Mouse (Mus musculus) adrenal gland, postnatal 36 days (tissue): ENCODE results near the gene Atrnl1. TPM values are rescaled to one million over a fixed set of nuclear protein-coding genes. Genes with fewer than 3 reads are reported as not detected.

Experiments used
- DNase-seq, 2 experiments: peaks; one replicate each; pipeline ENCODE4 v3.0.0; 2021; ENCODE audit warnings: mixed read lengths in 1 of 2
- total RNA-seq, 2 experiments: library from RNA; stranded (reverse); gene quantifications; 2 replicates each; pipeline ENCODE4 v1.2.3; 2021

Gene Atrnl1
- total RNA-seq, 2 experiments from 2014 or later: 26.0 to 29.6 TPM

- DNase-seq: no peak
These were observed 314.0 kb downstream of the Atrnl1 start for GRCm38 (mm10) chr19:57924856-57925255.

- DNase-seq: no peak
These were observed 314.8 kb downstream of the Atrnl1 start for GRCm38 (mm10) chr19:57925681-57926080.

DNA sequence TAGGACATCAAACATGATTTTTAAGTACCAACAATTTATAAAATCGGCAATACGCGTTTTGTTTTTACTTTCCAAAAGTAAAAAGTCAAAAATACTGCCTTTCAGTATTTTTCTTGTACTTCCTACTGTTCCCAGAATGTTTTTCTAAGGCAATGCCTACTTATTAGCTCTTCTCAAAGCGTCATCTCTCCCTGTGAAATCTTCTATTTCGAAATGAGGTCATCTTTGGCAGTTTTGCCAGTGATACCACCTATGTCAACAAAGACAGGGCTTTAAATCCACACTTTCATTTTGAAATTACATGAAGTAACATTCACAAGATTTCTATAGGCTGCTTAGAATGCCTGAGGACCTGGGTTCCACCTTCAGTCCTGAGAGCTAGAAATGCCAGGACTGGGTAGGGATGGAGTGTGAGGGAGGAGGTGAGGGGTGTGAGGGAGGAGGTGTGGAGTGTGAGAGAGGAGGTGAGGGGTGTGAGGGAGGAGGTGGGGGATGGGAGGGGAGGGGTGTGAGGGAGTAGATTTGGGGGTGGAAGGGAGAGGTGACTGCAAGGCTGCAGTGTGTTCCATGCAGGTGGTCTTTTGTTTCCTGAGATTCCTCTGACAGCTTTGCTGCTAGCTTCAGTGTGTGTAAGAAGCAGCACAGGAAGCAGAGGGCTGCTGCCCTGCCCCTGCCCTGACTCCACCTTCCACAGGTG, 315.5 kb downstream of the Atrnl1 start:
- no peak for DNase-seq

- no peak for DNase-seq
These were observed 316.2 kb downstream of the Atrnl1 start for GRCm38 (mm10) chr19:57926941-57927471.

GRCm38 (mm10) chr19:57927566-57928523, 317.0 kb downstream of the Atrnl1 start:
- no peak for DNase-seq

- DNase-seq: no peak
These were observed 320.8 kb downstream of the Atrnl1 start for GRCm38 (mm10) chr19:57931626-57932025.

GRCm38 (mm10) chr19:57936865-57937264, 326.0 kb downstream of the Atrnl1 start:
- no peak for DNase-seq

DNA sequence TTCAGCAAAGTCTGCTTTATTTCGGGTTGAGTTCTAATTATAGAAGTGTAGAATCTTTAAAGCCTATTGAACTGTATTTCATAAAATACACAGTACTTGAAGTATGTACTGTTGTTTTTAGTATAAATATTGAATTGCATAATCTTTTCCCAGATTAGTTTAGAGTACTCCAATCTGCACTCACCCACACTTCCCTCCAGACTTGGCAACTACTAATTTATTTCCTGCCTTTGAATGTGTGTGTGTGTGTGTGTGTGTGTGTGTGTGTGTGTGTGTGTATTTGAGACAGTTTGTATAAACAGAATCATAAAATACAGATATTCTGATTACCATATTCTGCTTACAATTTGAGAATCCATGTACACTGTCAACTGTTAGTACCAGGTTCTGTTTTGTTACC, 328.3 kb downstream of the Atrnl1 start:
- no peak for DNase-seq

DNA sequence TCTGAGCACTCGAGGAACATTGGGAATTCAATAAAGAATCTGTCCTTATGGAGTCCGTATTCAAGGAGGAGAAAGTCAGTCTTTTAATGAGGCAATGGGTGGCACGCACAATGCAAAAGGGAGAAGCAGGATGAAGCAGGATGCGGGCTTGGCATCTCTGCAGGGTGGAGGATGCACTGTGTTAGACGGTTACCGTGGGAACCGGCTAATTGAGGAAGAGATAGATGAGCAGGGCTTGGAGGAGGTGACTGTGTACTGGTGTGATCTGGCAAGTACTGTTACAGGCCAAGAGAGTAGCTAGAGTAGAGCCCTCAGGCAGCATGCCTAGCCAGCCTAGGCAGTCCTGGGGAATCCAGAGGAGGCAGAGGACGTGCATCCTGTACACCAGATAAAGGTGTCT, 330.7 kb downstream of the Atrnl1 start:
- no peak for DNase-seq

DNA sequence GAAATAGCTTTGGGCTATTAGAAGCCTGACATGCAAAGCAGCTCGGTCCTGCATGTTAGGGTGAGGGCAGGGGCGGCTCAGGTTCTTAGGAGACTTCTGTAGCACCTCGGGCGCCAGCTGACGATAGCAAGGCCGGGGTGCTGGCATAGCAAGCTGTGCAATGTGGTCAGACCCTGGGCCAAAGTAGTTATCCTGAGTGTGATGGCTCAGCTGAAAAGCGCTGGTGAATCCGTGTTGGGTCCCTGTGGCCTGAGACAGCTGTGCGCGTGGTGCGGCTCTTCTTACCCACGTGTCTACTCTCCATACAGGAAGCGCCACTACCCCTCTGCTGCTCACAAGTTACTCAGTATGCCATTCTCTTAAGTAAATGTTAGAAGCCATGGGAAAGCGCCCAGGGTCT, 331.4 kb downstream of the Atrnl1 start:
- no peak for DNase-seq

- no peak for DNase-seq
These were observed 332.5 kb downstream of the Atrnl1 start for GRCm38 (mm10) chr19:57943308-57943707.

GRCm38 (mm10) chr19:57944680-57945079, 333.8 kb downstream of the Atrnl1 start:
- DNase-seq: no peak

- no peak for DNase-seq
These were observed 334.9 kb downstream of the Atrnl1 start for GRCm38 (mm10) chr19:57945626-57946250.

GRCm38 (mm10) chr19:57948489-57948888, 337.7 kb downstream of the Atrnl1 start:
- DNase-seq: no peak

GRCm38 (mm10) chr19:57949260-57949917, 338.6 kb downstream of the Atrnl1 start:
- DNase-seq: no peak

GRCm38 (mm10) chr19:57954131-57954530, 343.3 kb downstream of the Atrnl1 start:
- no peak for DNase-seq

DNA sequence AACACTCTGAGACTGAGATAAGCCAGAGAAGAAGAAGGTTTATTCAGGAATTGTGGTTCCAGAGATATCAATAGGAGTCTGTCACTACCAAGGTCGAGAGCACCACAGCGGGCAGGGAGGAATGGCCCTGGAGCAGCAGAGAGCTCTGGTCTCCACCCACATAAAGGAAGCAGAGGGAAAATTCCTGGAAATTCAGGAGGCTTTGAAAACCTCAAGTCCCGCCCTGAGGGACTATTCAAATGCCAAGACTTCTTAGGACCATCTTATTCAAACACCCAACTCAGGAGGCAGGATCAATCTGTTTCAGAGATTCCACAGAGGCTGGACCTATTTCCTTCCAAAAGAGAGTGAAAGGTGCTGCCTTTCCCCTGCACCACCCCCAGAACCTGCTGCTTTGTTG, 345.6 kb downstream of the Atrnl1 start:
- no peak for DNase-seq

DNA sequence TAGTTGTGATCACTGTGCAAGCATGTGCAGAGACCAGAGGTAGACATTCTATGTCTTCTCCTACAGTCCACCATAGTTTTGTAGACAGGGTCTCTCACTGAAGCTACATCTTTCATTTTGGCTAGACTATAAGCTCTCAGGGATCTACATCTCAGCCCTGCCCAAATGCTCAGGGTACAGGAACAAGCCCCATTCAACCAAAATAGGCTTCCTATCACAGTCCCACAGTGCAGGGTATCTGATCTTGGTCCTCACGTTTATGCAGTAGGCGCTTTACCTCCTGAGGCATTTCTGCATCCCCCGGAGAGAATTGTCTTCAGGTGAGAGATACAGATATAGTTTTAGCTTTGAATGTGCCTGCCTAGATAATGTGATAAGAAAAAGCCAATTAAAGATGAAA, 346.5 kb downstream of the Atrnl1 start:
- DNase-seq: no peak

- DNase-seq: no peak
These were observed 347.3 kb downstream of the Atrnl1 start for GRCm38 (mm10) chr19:57958154-57958553.

DNA sequence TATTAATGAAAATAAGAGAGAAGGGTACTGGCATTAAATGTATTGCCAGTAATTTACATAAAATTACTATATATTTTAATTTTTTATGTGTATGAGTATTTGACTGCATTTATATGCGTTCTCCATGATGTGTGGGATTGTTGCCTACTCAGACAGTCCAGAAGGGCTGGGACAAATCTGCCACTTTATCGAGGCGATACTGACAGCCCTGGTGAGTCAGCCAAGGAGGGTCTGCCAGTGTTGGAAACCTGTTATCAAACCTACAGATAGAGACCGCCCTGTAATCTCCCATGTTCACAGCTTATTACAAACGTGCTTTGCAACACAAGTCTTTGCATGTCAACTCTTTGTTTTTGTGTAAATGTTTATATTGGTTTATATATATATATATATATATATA, 347.9 kb downstream of the Atrnl1 start:
- no peak for DNase-seq

GRCm38 (mm10) chr19:57961321-57961720, 350.5 kb downstream of the Atrnl1 start:
- no peak for DNase-seq
